Mouse (Mus musculus) layer of hippocampus, postnatal 10 days (tissue): ENCODE measurements at regions not wholly inside any gene's neighbourhood (a gene's known extent, or its start where the extent isn't known, plus 50 kb on each side); places are given as distances from the start of the nearest gene placed in this dataset.

Experiments
- DNase-seq, 2 experiments: peaks; one replicate each; pipeline ENCODE4 v3.0.0; 2021; ENCODE audit warnings: low spot score in 2 of 2

GRCm38 (mm10) chr12:38928786-38929351, 149.7 kb downstream of the Etv1 start:
- peak in 1 of 2 experiments; percentile 15 for DNase-seq

GRCm38 (mm10) chr12:38929644-38930043, 150.5 kb downstream of the Etv1 start:
- DNase-seq, result no peak

- DNase-seq, result no peak
Observed at GRCm38 (mm10) chr12:38931769-38932168, 152.6 kb downstream of the Etv1 start.

- DNase-seq, result no peak
Observed at GRCm38 (mm10) chr12:38959605-38960004, 180.4 kb downstream of the Etv1 start.

GRCm38 (mm10) chr12:38962302-38962701, 183.1 kb downstream of the Etv1 start:
- DNase-seq, result no peak

GRCm38 (mm10) chr12:38970347-38970746, 191.2 kb downstream of the Etv1 start:
- no peak for DNase-seq

GRCm38 (mm10) chr12:38972205-38972604, 193.0 kb downstream of the Etv1 start:
- no peak for DNase-seq

GRCm38 (mm10) chr12:38975508-38975907, 196.3 kb downstream of the Etv1 start:
- DNase-seq, result no peak

- DNase-seq, result no peak
Observed at GRCm38 (mm10) chr12:38982423-38982822, 203.2 kb downstream of the Etv1 start.

- DNase-seq, result no peak
Observed at GRCm38 (mm10) chr12:38985909-38986308, 206.7 kb downstream of the Etv1 start.

GRCm38 (mm10) chr12:38986346-38986745, 207.2 kb downstream of the Etv1 start:
- DNase-seq, result no peak

- no peak for DNase-seq
Observed at GRCm38 (mm10) chr12:38987277-38987676, 208.1 kb downstream of the Etv1 start.

GRCm38 (mm10) chr12:38987819-38988218, 208.6 kb downstream of the Etv1 start:
- no peak for DNase-seq

GRCm38 (mm10) chr12:39027179-39027578, 248.0 kb downstream of the Etv1 start:
- DNase-seq, result no peak

GRCm38 (mm10) chr12:39027948-39028347, 248.8 kb downstream of the Etv1 start:
- DNase-seq, result no peak

- DNase-seq, result no peak
Observed at GRCm38 (mm10) chr12:39033982-39034381, 254.8 kb downstream of the Etv1 start.

GRCm38 (mm10) chr12:39036466-39037037, 257.4 kb downstream of the Etv1 start:
- DNase-seq, result no peak

GRCm38 (mm10) chr12:39038077-39038476, 258.9 kb downstream of the Etv1 start:
- DNase-seq, result no peak

GRCm38 (mm10) chr12:39038656-39039055, 259.5 kb downstream of the Etv1 start:
- DNase-seq, result no peak

- DNase-seq, result no peak
Observed at GRCm38 (mm10) chr12:39047126-39047525, 267.9 kb downstream of the Etv1 start.

GRCm38 (mm10) chr12:39048441-39048840, 269.3 kb downstream of the Etv1 start:
- DNase-seq, result peak in 1 of 2 experiments; percentile 20

GRCm38 (mm10) chr12:39048958-39049357, 269.8 kb downstream of the Etv1 start:
- peak; percentile 13 to 24 for DNase-seq

GRCm38 (mm10) chr12:39070331-39071045, 291.3 kb downstream of the Etv1 start:
- no peak for DNase-seq
